Mouse (Mus musculus) cerebellum, postnatal 10 days (tissue): ENCODE results near the gene Myt1l.
A peak's percentile ranks its signal among the peaks of the same experiment; 100 is the strongest.

Source experiments
- DNase-seq, 2 experiments: peaks; one replicate each; pipeline ENCODE4 v3.0.0; 2021; ENCODE audit warnings: mixed read lengths in 2 of 2

Myt1l gene

GRCm38 (mm10) chr12:29570351-29570750 is 42.2 kb downstream of the Myt1l start:
- peak; percentile 54 to 57 for DNase-seq

DNA sequence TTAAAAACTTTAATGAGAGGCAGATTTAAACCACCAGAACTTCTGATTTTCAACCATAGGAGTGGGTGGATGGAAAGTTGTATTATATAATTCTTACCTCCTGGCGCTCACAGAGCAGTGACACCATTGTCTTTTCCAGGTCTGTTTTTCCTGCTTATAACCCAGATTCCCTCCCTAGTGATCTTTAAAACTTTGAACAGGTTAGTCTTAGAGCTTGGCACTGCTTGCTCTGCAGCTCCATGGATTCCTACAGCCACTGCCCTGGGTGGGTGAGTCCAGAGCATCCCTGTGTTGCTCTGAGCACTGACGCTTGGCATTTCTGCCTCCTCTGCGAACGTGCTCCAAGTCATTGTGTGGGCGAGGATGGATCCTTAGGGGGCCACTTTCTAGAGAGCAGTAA is 43.4 kb downstream of the Myt1l start:
- no peak for DNase-seq

DNA sequence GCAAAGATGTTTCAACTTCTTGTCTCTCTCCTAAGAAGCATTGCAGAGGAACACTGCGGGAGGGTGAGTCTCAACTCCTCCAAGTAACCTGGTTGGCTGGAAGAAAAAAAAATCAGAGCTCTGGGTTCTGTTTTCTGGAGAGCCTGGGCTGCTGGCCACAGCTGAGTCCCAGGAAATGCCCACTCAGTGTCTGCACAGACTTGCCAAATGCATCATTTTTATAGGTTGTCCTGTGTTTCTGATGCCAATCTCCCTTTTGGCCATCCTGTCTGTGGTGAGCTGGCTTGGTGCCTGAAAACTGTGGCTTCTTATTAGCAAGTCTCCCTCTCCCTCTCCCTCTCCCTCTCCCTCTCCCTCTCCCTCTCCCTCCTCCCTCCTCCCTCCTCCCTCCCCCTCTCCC is 65.6 kb downstream of the Myt1l start:
- DNase-seq = peak; percentile 77 to 86

GRCm38 (mm10) chr12:29599916-29600315 is 71.7 kb downstream of the Myt1l start:
- DNase-seq = peak; percentile 41 to 47

GRCm38 (mm10) chr12:29601223-29601622 is 73.0 kb downstream of the Myt1l start:
- DNase-seq = no peak

- no peak for DNase-seq
Observed at GRCm38 (mm10) chr12:29604659-29605058, 76.5 kb downstream of the Myt1l start.

DNA sequence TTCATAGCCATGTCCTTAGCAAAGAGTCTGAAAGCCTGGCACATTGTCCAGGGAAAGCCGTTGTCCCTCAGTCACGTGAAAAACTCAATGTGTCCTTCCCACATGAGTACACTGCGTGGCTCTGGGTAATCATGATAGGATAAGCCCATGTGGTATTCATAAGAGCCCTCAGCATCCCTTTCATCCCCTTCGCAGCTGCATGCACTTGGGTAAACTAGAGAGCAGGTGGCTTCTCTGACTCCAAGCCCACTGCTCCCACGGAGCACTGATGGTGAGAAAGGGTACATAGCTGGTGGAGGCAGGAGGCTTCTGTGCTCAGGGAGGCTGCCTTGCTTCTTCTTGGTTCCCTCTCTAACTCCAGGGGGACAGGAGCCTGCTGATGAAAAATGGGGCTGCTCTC is 76.9 kb downstream of the Myt1l start:
- DNase-seq = no peak

DNA sequence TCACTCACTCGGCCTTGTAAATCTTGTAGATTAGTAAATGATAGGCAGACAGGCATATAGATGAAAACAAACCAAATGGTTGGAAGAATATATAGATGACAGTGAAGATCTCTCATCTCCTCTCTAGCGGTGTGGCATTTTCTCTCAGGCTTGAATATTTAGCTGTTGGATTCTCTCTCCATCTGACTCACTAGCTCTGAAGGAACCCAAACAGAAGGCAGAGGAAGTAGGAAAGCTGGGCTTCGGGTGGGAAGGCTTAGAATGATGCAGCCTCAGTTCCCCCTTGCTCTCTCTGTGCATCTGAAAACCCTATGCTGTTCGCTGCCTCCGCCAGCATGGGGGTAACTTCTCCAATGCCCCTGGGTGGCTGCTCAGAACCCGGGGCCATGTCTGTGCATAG is 78.0 kb downstream of the Myt1l start:
- DNase-seq = no peak

DNA sequence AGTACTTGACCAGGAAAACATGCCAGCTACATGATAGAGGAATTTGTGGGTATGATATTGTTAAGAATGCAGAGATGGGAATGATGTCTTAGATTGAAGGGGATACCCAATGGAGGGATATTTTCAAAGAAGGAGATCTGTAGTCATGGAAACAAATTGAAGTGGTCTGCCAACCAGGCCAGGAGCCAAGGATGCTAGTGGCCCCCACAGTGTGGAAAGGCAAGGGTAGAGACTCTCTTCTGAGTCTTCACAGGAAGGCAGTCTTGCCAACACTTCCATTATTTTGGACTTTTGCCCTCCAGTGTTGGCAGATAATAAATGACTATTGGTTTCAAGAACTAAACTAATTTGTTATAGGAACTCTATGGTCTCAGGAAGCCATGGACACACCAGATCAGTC is 89.6 kb downstream of the Myt1l start:
- peak; percentile 79 to 92 for DNase-seq

GRCm38 (mm10) chr12:29621530-29621929 is 93.3 kb downstream of the Myt1l start:
- no peak for DNase-seq

- DNase-seq = peak; percentile 76 to 80
Observed at GRCm38 (mm10) chr12:29627956-29628750, 100.0 kb downstream of the Myt1l start.

DNA sequence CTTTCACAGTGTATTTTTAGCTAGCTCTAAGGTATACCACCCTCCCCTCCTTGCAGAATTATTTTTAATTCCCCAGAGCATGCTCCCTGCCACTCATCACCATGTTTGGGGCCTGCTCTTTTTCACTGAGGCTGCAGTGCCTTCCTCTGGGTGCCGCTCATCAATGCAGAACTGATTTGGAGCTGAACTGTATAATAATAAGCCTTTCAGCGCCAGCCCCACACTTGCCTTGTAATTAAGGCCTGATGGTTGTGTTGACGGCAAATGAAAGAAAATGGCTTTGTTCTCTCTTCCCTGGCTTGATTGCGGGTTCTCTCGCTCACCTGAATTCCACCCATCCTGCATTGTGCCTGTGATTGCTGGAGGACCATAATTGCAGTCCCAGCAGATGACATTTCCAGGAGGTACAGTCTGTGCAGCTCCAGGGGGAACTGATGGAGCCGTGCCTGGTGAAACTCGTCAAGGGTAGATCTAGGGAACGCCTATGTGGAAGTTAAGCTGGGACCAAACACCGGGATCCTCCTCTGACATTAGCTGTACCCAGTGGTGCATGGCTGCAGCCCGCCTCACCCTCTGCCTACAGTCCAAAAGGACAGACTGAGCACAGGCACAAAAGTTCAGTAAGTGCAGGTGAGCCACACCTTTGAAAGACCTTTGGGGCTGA is 101.8 kb downstream of the Myt1l start:
- DNase-seq = no peak

GRCm38 (mm10) chr12:29634509-29634908 is 106.3 kb downstream of the Myt1l start:
- no peak for DNase-seq

DNA sequence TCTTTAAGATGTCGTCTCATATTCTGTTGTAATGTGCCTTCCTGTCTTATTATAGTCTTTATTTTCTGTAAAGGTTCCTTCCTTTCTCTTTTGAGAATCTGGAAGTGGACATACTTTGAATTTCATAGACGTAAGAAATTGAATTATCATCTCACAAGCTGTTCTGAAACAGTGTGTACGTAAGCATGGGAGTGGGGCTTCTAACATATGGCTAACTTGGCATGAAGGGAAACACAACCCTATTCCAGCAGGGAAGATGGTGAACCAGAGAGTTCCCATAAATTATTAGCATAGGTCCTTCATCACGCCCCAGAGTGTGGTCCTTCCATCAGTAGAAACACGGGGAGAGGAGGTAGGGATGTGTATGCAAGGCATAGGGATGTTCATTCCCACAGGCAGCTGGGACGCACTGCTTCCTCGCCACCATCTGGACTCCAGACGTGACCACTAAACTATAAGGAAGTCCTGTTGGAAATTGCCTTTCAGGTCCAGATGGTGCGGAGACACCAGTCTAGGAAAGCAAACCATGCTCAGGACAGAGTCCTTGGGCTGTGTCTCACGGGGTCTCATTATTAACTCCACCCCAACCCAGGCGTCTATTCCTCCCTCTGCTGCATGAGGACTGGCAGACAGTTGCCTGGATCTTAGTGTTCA is 111.5 kb downstream of the Myt1l start:
- DNase-seq = peak; percentile 61 to 75

DNA sequence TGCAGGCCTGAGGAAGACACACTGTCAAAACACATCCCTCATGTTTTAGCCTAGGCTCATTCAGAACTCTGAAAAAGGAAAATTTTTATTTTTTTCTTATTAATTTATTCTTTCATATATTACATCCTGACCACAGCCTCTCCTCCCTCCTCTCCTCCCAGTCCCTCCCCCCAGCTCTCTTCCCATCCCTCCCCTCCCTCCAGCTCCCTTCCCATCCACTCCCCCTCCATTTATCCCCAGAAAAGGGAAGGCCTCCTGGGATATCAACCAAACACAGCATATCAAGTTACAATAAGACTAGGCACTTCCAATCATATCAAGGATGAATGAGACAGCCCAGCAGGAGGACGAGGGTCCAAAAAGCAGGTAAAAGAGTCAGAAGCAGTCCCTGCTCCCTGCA is 112.0 kb downstream of the Myt1l start:
- DNase-seq = no peak

DNA sequence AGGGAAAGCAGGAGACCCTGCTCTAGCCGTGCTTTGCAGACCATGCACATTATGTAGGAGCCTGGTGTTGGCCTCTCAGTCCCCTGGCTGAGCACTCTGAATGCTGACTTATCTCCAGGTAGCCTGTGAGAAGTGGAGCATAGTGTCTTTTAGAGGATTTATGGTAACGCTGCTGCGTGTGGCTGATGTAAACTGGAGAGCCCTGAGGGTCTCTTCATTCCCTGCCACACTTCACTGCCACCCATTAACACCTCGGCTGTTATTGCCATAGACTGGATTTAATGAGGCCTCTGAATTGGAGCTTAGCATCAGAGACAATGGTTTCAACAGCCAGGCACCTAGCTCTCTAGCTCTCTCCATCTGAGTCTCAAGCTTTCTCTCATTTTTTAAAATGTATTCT is 114.7 kb downstream of the Myt1l start:
- DNase-seq = no peak

GRCm38 (mm10) chr12:29644091-29644490 is 115.9 kb downstream of the Myt1l start:
- no peak for DNase-seq

- DNase-seq = no peak
Observed at GRCm38 (mm10) chr12:29644721-29645120, 116.5 kb downstream of the Myt1l start.

DNA sequence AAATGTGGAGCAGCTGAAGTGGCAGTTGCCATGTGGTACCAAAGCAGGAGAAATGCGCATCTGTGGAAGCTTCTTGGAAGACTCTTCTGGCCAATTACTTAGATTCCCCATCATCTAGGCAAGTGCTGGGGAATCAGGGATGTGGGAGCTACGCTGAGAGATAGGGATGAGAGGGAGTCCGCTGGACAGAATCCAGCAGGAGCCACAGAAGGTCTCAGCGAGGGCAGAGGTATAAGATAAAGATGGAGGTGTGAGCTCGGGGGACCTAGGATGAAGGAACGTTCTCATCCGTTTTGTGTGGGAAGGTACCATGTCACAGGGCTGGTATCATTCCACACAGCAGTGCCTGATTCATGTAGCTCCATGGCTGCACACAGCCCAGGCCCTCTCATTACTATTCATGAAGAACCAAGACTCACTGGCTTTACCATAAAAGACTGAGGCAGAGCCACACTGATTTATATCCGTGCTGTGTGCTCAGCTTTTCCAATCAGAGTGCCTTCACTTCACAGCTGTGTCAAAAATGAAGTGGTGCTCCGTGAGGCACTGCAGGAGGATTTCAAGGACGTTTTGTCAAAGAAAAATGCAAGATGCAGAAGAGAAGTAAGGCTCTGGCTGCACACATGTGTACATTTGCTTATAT is 121.4 kb downstream of the Myt1l start:
- no peak for DNase-seq

DNA sequence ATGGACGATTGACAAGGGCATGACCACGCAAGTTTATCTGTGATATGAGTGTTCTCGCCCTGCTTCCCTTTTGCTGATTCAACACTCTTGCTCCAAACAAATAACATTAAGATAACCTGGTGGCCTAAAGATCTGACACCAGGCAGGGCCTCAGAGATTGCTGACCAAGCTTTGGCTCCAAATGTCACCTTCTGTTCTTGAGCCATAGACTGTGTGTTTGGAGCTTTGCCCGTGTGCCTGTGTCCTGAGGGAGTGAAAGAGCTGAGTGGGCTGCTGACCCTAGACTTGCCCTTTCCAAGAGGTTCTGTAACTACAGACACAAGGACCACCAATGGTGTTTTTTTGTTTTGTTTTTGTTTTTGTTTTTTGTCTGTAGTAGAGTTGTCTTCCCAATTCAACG is 124.3 kb downstream of the Myt1l start:
- DNase-seq = peak in 1 of 2 experiments; percentile 40

- peak; percentile 76 to 79 for DNase-seq
Observed at GRCm38 (mm10) chr12:29655197-29655632, 127.0 kb downstream of the Myt1l start.

GRCm38 (mm10) chr12:29655673-29656072 is 127.5 kb downstream of the Myt1l start:
- no peak for DNase-seq

- DNase-seq = peak; percentile 77 to 84
Observed at GRCm38 (mm10) chr12:29657061-29657460, 128.9 kb downstream of the Myt1l start.
